Mouse (Mus musculus): Measurements from ENCODE around the gene Elf5. TPM values are rescaled to one million over a fixed set of nuclear protein-coding genes. Genes with fewer than 3 reads are reported as not detected.
A peak's percentile ranks its signal among the peaks of the same experiment; 100 is the strongest.

The Elf5 gene
- polyA plus RNA-seq, 1 experiment from 2014 or later, result 4.9 TPM

GRCm38 (mm10) chr2:103432695-103433275 lies 21.3 kb downstream of the Elf5 start:
- Histone ChIP-seq H3K4me3 (ENCODE audit: low read depth, low read length) (no peak overlapping the region), H3K9ac (no peak overlapping the region), H3K36me3 (ENCODE audit: insufficient read depth) (no peaks in the 10 kb centered on the region), H3K4me1 (ENCODE audit: insufficient read depth) (peaks cover 12% of the 10 kb centered on the region), H3K4me2 (no peak overlapping the region), H3K9me3 (ENCODE audit: low read depth, low read length) (no peaks in the 10 kb centered on the region), H3K27me3 (ENCODE audit: insufficient read depth, low read length) (no peaks in the 10 kb centered on the region), H3K27ac (ENCODE audit: low read depth) (peak overlapping the region; percentile 2; the same call in 1 of the 2 replicates)
- ATAC-seq (ENCODE audit: insufficient read depth) (peak; percentile 51; the same call in 1 of the 2 replicates), DNase-seq (peak; percentile 72)
- 29% methylated on average over 8 of the region's 8 CpGs for WGBS
- no peak for TF ChIP-seq CTCF (IDR thresholded peaks at IDR 0.05; ENCODE audit: low read depth)

DNA sequence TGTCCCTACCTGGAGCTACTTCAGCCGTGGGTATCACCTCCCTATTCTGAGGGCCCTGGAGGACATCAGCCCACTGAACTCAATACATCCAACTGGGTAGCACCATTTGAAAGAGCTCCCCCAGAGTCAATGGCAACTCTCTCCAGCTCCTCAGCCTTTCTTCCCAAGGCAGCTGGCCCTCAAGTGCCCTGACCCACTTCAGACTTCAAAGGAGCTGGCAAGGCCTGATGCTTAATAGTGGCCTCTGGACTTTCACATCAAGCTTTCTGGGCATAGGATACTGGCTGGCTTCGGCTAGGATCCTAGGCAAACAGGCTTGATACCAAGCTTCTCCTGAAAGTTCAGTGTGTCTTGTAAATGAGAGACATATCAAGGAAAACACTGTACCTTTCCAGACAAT lies 23.6 kb downstream of the Elf5 start:
- no peak overlapping the region for H3K4me3 ChIP-seq (ENCODE audit: low read depth, low read length)
- no peaks in the 10 kb centered on the region for H3K36me3 ChIP-seq (ENCODE audit: insufficient read depth)
- H3K27me3 ChIP-seq (ENCODE audit: insufficient read depth, low read length), result no peaks in the 10 kb centered on the region
- WGBS, result 63% methylated on average over 2 of the region's 2 CpGs
- peaks cover 12% of the 10 kb centered on the region for H3K4me1 ChIP-seq (ENCODE audit: insufficient read depth)
- ATAC-seq (ENCODE audit: insufficient read depth), result no peak
- H3K9me3 ChIP-seq (ENCODE audit: low read depth, low read length), result no peaks in the 10 kb centered on the region
- H3K4me2 ChIP-seq, result no peak overlapping the region
- no peak for TF ChIP-seq CTCF (IDR thresholded peaks at IDR 0.05; ENCODE audit: low read depth)
- DNase-seq, result peak; percentile 28
- no peak overlapping the region for H3K9ac ChIP-seq
- no peak overlapping the region for H3K27ac ChIP-seq (ENCODE audit: low read depth)

DNA sequence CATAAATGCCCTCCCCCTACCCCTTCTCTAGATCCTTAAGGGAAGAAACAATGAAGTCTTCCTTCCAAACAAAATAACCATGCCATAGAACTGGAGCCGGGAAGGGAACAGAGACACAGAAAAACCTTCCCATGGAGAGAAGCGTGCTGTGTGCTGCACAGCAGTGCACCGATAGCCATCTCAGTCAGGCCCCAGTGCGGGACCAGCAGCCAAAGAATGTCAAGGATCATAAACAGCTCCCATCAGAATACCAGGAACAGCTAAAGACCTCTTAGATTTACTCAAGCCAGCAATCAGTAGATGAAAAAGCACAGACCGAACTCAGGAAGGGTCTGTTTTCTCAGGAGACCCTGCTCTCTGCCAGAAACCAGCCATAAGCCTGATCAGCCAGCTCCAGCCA lies 25.0 kb downstream of the Elf5 start:
- 43% methylated on average over 5 of the region's 5 CpGs for WGBS
- H3K9me3 ChIP-seq (ENCODE audit: low read depth, low read length), result no peaks in the 10 kb centered on the region
- no peaks in the 10 kb centered on the region for H3K27me3 ChIP-seq (ENCODE audit: insufficient read depth, low read length)
- DNase-seq (no peak), ATAC-seq (ENCODE audit: insufficient read depth) (no peak)
- TF ChIP-seq CTCF (IDR thresholded peaks at IDR 0.05; ENCODE audit: low read depth), result no peak
- H3K27ac ChIP-seq (ENCODE audit: low read depth), result peak overlapping the region; percentile 62
- H3K36me3 ChIP-seq (ENCODE audit: insufficient read depth), result no peaks in the 10 kb centered on the region
- H3K4me3 ChIP-seq (ENCODE audit: low read depth, low read length), result no peak overlapping the region
- no peak overlapping the region for H3K9ac ChIP-seq
- no peak overlapping the region for H3K4me2 ChIP-seq
- peaks cover 11% of the 10 kb centered on the region for H3K4me1 ChIP-seq (ENCODE audit: insufficient read depth)

GRCm38 (mm10) chr2:103439071-103439622 lies 27.7 kb downstream of the Elf5 start:
- ATAC-seq (ENCODE audit: insufficient read depth) (no peak), DNase-seq (no peak)
- Histone ChIP-seq H3K36me3 (ENCODE audit: insufficient read depth) (no peaks in the 10 kb centered on the region), H3K27me3 (ENCODE audit: insufficient read depth, low read length) (no peaks in the 10 kb centered on the region), H3K9ac (no peak overlapping the region), H3K4me2 (no peak overlapping the region), H3K27ac (ENCODE audit: low read depth) (no peak overlapping the region), H3K9me3 (ENCODE audit: low read depth, low read length) (no peaks in the 10 kb centered on the region), H3K4me1 (ENCODE audit: insufficient read depth) (peaks cover 5% of the 10 kb centered on the region; the same call in 1 of the 2 replicates), H3K4me3 (ENCODE audit: low read depth, low read length) (no peak overlapping the region)
- 91% methylated on average over 11 of the region's 11 CpGs for WGBS
- TF ChIP-seq CTCF (IDR thresholded peaks at IDR 0.05; ENCODE audit: low read depth), result no peak

- Histone ChIP-seq H3K9ac (no peak overlapping the region), H3K36me3 (ENCODE audit: insufficient read depth) (no peaks in the 10 kb centered on the region), H3K4me2 (peak overlapping the region; percentile 42), H3K27me3 (ENCODE audit: insufficient read depth, low read length) (no peaks in the 10 kb centered on the region), H3K27ac (ENCODE audit: low read depth) (no peak overlapping the region), H3K4me3 (ENCODE audit: low read depth, low read length) (no peak overlapping the region), H3K4me1 (ENCODE audit: insufficient read depth) (peaks cover 5% of the 10 kb centered on the region; the same call in 1 of the 2 replicates), H3K9me3 (ENCODE audit: low read depth, low read length) (no peaks in the 10 kb centered on the region)
- ATAC-seq (ENCODE audit: insufficient read depth) (peak; percentile 51), DNase-seq (peak; percentile 96)
- WGBS, result 4% methylated on average over 12 of the region's 12 CpGs
- peak; percentile 84 for TF ChIP-seq CTCF (IDR thresholded peaks at IDR 0.05; ENCODE audit: low read depth)
Observed at GRCm38 (mm10) chr2:103439710-103440109, 28.2 kb downstream of the Elf5 start.

DNA sequence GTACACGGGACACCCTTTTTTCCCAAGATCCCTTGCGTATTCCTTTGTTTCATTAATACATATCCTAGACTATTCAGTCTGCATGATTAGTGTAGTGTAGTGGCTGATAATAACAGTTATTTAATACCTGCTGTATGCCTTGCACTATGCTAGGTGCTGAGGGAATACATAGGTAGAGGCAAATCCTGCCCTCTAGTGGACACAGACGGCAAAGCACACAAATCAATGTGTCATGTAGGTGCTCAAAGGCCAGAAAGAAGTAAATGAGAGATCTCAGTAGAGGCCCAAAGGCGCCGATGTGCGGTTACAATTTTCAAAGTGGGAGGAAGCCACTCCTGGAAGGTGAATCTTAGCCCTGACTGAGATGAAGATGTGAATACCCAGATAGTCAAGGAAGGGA lies 34.3 kb downstream of the Elf5 start:
- no peak for ATAC-seq (ENCODE audit: insufficient read depth)
- Histone ChIP-seq H3K4me2 (no peak overlapping the region), H3K9me3 (ENCODE audit: low read depth, low read length) (no peaks in the 10 kb centered on the region), H3K9ac (no peak overlapping the region), H3K36me3 (ENCODE audit: insufficient read depth) (no peaks in the 10 kb centered on the region), H3K4me1 (ENCODE audit: insufficient read depth) (no peaks in the 10 kb centered on the region), H3K4me3 (ENCODE audit: low read depth, low read length) (no peak overlapping the region), H3K27ac (ENCODE audit: low read depth) (no peak overlapping the region), H3K27me3 (ENCODE audit: insufficient read depth, low read length) (no peaks in the 10 kb centered on the region)
- peak; percentile 78 for DNase-seq
- WGBS, result 64% methylated on average over 6 of the region's 6 CpGs
- TF ChIP-seq CTCF (IDR thresholded peaks at IDR 0.05; ENCODE audit: low read depth), result peak; percentile 85

- no peak for TF ChIP-seq CTCF (IDR thresholded peaks at IDR 0.05; ENCODE audit: low read depth)
- Histone ChIP-seq H3K9ac (no peak overlapping the region), H3K9me3 (ENCODE audit: low read depth, low read length) (no peaks in the 10 kb centered on the region), H3K4me1 (ENCODE audit: insufficient read depth) (no peaks in the 10 kb centered on the region), H3K4me3 (ENCODE audit: low read depth, low read length) (no peak overlapping the region), H3K27ac (ENCODE audit: low read depth) (no peak overlapping the region), H3K36me3 (ENCODE audit: insufficient read depth) (no peaks in the 10 kb centered on the region), H3K27me3 (ENCODE audit: insufficient read depth, low read length) (no peaks in the 10 kb centered on the region), H3K4me2 (no peak overlapping the region)
- DNase-seq, result no peak
- no peak for ATAC-seq (ENCODE audit: insufficient read depth)
- 83% methylated on average over 6 of the region's 6 CpGs for WGBS
Observed at GRCm38 (mm10) chr2:103446326-103446725, 34.8 kb downstream of the Elf5 start.

Measured in lung, embryonic 14.5 days (tissue).